Mouse (Mus musculus) ES-CJ7 (cell line): ENCODE data around the gene Ttc7b.

Experiments
- DNase-seq: peaks from one replicate; pipeline ENCODE4 v3.0.0; 2011; ENCODE audit warnings: low read depth, low spot score

Gene Ttc7b

GRCm38 (mm10) chr12:100525939-100526338 lies 5.3 kb upstream of the Ttc7b start:
- DNase-seq = no peak

DNA sequence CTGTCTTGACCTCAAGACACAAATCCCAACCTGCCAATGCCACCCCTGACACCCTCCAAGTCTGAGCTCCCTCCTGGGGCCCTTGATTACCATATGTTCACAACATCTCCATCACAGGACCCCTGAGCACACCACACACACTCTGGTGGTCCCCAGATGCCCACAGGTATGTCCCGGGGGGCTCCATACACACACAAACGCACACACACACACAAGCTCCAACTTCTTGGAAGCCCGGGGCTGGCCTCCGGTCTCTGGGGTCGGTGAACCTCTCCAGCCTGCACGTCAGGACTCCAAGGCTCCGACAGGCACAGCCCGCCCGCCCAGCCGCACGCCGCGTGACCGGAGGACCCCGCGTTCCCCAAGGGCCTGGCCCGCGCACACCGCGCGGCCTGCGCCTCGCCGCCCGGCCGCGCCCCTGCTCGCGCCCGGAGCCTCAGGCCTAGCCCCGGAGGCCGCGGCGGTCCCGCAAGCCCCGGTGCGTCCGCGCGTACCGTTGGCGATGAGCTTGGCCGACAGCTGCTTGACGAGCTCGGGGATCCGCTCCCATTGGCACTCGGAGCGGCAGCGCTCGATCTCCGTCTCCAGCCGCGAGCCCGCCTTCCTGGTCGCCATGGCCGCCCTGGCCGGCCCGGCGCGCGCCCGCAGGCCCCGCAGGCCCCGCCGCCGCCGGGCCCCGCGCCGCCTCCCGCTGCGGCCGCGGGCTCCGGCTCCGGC lies 391 bp downstream of the Ttc7b start:
- DNase-seq = no peak

DNA sequence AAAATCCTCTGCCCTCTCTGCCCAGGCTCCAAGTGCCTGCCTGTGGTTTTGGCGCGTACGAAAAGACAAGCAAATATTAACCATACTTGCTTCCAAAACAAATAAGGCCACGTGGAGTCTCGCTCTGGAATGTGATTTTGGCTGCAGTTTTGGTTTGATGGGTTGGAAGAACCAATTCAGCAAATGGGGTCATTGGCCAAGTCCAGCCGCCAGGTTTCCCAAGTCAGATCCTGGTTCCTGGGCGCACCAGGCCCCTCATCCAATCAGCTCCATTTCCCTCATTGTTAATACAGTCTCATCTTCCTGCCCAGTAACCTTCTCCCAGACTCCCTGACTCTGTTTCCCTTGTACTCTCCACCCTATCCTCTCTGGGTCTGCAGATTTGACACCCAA lies 946 bp downstream of the Ttc7b start:
- no peak for DNase-seq

- no peak for DNase-seq
Measured at GRCm38 (mm10) chr12:100517371-100517770, 3.3 kb downstream of the Ttc7b start.

GRCm38 (mm10) chr12:100516161-100516838 lies 4.3 kb downstream of the Ttc7b start:
- DNase-seq = no peak

GRCm38 (mm10) chr12:100515493-100515892 lies 5.1 kb downstream of the Ttc7b start:
- DNase-seq = no peak

GRCm38 (mm10) chr12:100514611-100515010 lies 6.0 kb downstream of the Ttc7b start:
- no peak for DNase-seq

- DNase-seq = no peak
Measured at GRCm38 (mm10) chr12:100513131-100513530, 7.5 kb downstream of the Ttc7b start.

DNA sequence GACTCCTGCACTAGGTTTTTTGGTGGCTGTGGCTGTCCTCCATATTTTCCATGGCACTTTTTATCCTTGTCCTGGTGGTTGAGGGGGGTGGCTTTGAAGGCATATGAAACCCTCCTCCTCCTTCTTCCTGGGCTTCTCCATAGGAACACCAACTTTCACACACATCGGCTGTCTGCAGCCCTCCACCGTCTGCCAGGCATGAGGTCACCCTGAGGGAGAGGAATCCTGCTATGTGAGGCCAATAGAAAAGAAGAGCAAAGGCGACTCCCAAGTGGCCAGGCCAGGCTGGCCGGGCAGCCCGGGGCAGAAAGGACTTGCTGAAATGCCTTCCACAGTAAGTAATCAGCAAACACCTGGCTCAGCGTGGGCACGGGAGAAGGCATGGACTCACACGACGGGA lies 8.0 kb downstream of the Ttc7b start:
- no peak for DNase-seq

DNA sequence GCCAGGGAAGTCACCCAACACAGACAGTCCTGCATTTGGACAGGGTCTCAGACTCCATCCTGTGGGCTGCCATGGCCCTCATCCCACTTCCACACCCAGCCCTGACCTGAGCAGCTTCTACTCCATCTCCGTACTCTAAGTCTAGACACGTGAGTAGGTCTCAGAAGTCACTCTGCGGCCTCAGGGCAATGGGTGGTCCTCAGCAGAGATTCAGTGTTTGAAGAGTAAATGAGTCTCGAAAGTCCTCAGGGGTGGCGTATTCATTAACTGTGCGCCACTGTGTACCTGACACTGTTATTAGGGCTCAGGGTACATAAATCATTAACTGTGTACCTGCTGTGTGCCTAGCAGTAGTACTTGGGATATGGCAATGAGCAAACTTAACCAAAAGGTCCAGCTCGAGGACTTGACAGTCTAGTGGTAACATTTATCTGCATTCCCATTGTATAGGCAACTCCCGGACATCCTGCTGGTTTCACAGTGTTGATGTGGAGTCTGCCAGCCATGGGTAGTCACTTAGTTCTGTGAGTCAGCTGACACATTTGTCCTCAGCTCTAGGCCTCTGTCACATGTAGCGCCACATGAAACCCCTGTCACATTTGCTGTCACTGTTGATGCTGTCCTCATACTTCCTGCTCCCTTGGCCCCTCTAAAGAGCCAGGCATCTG lies 10.9 kb downstream of the Ttc7b start:
- DNase-seq = no peak

DNA sequence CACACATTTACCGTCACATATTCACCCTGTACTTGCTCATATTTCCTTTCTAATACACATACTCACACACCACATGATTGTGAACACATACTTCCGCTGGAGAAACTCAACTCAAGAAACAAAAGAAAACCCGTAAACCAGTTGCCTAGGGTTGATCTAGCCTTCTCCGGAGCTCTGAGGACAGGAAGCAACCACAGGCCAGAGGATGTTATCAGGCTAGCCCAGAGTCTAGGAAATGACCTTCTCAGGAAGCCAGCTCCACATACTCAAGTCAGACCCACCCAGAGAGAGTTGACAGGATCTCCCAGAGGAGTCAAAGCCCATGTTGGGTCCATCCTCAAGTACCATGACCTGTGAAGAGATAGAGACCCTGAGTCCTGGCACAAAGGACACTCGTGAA lies 12.0 kb downstream of the Ttc7b start:
- DNase-seq = no peak

DNA sequence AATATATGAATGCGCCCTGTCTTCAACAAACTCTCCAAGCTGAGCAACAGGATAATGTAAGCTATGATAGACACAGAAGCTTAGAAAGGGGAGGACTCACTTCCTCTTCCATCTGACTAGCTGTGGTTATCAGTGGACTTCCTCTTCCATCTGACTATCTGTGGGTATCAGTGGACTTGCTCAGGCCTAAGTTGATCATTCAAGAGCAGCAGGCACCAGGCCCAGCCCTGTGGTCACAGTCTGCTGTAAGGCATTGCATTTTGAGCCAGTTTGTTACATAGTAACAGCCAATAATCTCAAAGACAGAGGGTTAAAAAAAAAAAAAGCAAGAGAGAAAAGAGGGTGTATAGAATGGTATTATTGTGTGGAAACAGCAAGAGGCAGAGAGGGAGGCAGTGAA lies 15.1 kb downstream of the Ttc7b start:
- no peak for DNase-seq

- DNase-seq = no peak
Measured at GRCm38 (mm10) chr12:100504585-100504984, 16.0 kb downstream of the Ttc7b start.

DNA sequence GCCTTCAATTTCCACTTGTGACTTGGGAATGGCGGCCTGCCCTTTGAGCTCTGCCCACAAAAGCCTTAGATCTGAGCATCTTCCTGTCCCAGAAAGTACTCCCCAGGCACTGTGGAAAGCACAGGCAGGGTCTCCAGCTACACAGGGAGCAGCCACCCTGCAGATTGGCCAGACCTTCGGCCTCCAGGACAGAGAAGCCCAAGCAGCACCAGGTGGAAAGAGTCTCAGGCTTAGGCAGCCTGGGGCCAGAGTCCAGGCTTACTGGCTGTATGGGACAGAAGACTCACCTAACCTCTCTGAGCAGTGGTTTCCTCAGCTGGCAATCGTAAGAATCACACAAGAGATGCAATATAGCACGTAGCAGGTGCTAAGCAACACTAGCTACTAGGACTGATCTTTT lies 17.0 kb downstream of the Ttc7b start:
- no peak for DNase-seq

DNA sequence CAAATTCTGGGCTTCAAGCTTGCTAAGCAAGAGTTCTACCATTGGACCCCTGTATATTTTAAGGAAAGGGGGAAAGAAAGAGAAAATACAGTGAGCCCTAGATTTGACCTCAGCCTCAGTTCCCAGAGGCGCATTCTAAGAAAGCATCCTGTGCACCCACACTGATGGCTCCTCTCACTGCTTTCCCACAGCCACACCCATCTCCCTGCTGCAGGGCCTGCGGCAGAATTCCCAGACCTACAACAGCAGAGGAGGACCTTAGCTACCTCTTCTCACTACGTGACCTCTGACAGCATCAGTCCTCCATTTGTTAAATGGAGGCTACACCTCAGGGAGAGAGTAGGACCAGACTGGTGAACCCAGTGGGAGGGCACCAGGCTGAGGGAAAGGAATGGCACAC lies 18.1 kb downstream of the Ttc7b start:
- no peak for DNase-seq

DNA sequence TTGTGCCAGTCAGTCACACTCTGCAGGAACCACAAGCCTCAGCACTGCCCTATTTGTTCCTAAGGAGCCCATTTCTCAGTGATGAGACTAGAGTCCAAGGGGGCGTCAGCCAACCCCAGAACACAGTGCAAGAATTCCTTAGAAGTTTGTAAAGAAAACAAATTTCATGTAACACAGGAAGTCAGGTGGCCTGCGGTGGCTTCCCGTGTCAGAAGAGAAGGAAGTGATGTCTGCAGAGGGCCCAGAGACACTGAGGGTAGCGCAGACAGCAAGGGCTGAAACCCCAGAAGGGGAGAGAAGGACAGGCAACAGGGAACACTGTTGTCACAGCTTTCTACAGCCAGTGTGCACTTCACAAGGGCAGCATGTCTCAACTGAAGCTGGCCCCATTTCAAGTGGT lies 19.4 kb downstream of the Ttc7b start:
- no peak for DNase-seq

DNA sequence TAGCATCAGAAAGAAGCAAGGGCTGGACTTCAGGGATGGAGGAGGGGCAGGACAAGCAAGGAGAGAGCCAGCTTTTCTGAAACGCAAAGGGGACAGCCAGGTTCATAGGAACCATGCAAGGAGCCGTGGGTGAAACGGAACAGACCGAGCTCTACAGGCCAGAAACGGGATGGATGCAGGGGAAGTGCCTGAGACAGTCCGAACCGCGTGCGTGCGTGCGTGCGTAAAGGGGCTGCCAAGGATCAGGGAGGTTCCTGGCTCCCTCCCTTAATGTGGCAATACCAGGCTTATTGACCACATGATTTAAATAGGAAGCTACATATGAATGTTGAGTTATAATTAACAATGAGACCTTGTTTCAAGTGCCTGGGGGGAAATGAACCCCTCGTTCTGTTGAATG lies 21.2 kb downstream of the Ttc7b start:
- no peak for DNase-seq

DNA sequence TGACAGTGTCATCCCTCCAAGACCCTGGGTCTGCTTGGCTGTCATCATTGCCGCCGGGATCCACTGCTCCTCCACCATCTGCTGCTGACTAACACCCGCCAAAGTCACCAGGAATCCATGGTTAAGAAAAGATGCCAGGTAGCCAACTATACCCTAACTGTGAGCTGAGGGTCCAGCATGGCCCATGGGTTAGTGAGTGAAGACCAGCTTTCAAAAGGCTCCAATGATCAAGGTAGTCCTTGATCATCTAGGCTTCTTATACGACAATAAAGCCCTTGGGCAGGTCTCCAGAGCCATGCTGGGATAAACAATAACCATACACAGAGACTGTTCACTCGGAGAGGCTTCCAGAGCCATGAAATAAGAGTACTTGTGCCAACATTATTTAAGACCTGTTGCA lies 22.6 kb downstream of the Ttc7b start:
- DNase-seq = no peak

GRCm38 (mm10) chr12:100495083-100495482 lies 25.5 kb downstream of the Ttc7b start:
- DNase-seq = no peak

DNA sequence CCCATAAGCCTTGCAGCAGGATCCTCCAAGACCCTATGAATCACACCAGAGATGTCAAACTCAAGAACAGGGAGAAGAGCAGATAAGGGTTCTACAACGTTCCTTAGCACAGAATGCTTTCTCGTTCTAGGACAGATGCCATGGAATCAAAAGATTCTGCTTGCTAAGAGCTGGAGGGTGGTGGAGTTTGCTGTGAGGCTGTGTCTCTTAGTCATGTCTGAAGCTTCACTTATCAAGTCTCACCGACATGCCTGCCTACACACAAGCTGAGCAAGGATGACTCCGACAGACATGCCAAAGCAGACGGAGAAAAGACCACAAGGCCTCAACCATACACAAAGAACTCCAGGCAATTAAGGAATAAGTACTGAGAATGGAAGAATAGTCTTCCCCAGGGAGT lies 27.4 kb downstream of the Ttc7b start:
- DNase-seq = no peak

DNA sequence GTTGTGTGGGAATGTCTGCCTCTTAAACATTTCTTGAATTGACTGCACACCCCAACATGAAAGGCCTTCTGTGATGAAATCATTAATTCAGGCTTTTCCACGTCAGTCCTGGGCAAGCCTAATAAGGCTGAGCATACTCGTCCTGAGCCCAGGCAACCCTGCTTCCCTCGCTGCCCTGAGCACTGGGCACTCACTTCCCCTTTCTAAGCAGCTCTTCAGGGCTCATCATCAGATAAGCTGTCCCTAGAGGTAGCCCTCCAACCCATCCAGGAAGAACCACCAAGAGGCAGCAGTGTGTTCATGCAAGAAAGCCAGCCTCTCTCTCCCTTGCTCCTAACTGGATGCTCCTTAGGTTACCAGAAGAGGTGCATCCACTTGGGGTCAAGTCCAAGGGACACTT lies 27.9 kb downstream of the Ttc7b start:
- DNase-seq = no peak

DNA sequence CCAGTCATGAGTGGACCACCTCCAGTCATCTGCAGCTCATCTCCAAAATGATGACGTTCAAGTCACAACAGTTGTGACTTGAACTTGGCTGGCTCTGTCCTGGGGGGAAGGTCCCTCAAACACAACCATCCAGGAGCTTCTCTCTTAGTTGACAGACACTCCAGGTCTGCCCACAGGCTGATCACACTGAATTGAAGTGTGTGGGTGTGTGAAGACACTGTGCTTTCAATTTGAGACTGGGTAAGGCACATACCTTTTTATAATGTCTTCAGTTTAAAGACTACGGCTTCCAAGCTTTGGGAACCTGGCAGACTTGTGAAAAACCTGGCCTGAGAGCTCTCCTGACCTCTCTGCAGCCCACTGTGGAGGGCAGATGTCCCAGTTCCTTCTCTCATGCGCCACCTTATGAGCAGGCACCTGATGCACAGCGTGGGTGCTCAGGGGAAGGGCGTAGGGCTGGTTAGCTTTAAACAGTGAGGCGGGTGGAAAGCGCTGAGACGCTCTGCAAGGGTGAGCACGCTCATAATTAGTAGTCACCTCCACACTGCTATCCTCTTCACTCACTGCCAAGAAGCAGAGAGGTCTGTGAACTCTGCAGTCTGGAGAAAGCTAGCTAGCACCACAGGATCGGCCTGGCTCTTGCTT lies 28.5 kb downstream of the Ttc7b start:
- DNase-seq = no peak

- no peak for DNase-seq
Measured at GRCm38 (mm10) chr12:100489799-100490198, 30.8 kb downstream of the Ttc7b start.
